Mouse (Mus musculus) adrenal gland, postnatal 36 days (tissue): ENCODE data around the gene Slc38a1. TPM values are rescaled to one million over a fixed set of nuclear protein-coding genes. Genes with fewer than 3 reads are reported as not detected.
A peak's percentile ranks its signal among the peaks of the same experiment; 100 is the strongest.

Experiments
- DNase-seq, 2 experiments: peaks; one replicate each; pipeline ENCODE4 v3.0.0; 2021; ENCODE audit warnings: mixed read lengths in 1 of 2
- long read RNA-seq, 2 experiments: library from polyadenylated mRNA; stranded (forward); transcript quantifications; one replicate each; pipeline ENCODE4 v2.0.0; 2021; ENCODE audit warnings: borderline sequencing depth in 2 of 2
- total RNA-seq, 2 experiments: library from RNA; stranded (reverse); gene quantifications; 2 replicates each; pipeline ENCODE4 v1.2.3; 2021

The Slc38a1 gene
- total RNA-seq = 10 to 100 TPM; 27.6 to 41.7 TPM
- long read RNA-seq, experiment 1, full-length matches to known transcripts = 23 of 29 reads
- long read RNA-seq, experiment 1, partial matches to known transcripts = 1 of 29 reads
- long read RNA-seq, experiment 1, other reads (novel, unspliced or antisense) = 5 of 29 reads
- long read RNA-seq, experiment 2, full-length matches to known transcripts = 3 of 3 reads
- long read RNA-seq, experiment 2, partial matches to known transcripts = 0 of 3 reads
- long read RNA-seq, experiment 2, other reads (novel, unspliced or antisense) = 0 of 3 reads

- DNase-seq = peak; percentile 36 to 45
Measured at GRCm38 (mm10) chr15:96642436-96643405, at the start of gene Slc38a1. Gene Slc38a1, minus strand, starts transcription at chr15:96642913.

GRCm38 (mm10) chr15:96692401-96692800 is 49.7 kb upstream of the Slc38a1 start:
- DNase-seq = no peak

DNA sequence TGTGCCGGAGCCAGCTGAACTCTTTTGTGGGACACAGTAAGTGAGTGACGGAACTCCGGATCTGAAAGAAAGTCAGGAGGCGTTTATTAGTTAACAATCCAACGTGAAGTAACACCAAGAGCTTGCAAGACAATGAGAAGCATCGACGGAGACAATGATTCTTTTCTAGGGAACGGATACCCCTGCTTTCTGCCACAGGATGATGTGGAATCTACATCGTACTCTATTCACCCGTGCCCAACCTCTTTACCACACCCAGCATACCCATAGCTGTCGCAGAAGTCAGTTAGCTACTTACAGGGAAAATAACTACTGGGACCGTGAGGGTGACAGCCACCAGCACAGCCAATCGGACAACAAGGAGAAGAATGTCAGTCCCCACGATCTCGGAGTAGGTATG is 48.7 kb upstream of the Slc38a1 start:
- DNase-seq = no peak

DNA sequence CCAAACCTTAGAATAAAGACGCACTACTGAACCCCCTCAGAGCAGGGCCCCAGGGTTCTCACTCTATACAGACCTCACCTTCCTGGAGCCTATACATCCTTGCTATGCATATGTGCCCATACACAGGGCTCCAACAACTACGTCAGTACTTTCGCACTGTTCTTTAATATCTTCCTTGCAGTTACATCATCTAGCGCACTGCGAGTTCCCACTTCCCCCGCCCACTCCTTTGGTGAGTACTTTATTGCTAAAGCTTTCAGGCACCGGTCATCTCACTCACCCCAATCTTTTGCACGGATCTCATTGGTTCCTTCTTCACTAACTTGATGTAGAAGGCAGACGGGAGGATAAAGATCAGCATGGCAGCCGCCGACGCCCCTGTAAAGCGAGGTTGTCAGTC is 48.1 kb upstream of the Slc38a1 start:
- DNase-seq = no peak

- DNase-seq = no peak
Measured at GRCm38 (mm10) chr15:96689919-96690318, 47.2 kb upstream of the Slc38a1 start.

DNA sequence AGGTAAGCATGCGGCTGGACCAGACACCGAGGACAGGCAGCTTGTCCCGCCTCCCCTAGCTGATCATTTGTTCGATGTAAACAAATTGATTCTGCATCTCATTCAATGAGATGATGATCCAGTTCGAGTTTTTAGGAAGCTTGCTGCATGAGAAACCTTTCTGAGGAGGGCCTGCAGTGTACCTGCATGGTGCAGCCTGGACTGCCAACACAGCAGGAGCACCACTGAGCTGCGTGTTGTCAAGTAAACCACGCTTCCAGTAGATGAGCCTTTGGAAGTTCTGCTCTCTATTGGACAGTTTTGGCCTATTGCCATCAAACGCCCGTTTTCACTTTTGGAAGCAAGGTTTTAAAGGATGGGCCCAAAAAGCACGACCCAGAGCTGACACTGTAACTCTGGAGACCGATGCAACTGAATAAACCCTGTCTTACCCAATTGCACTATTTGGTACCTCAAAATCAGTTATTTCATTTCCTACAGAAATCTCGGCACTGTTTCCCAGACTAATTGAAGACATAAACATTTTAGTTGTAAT is 46.1 kb upstream of the Slc38a1 start:
- no peak for DNase-seq

GRCm38 (mm10) chr15:96688036-96688435 is 45.3 kb upstream of the Slc38a1 start:
- DNase-seq = no peak

GRCm38 (mm10) chr15:96687366-96687765 is 44.7 kb upstream of the Slc38a1 start:
- DNase-seq = no peak

- no peak for DNase-seq
Measured at GRCm38 (mm10) chr15:96686201-96687159, 43.8 kb upstream of the Slc38a1 start.

- no peak for DNase-seq
Measured at GRCm38 (mm10) chr15:96685273-96685672, 42.6 kb upstream of the Slc38a1 start.

DNA sequence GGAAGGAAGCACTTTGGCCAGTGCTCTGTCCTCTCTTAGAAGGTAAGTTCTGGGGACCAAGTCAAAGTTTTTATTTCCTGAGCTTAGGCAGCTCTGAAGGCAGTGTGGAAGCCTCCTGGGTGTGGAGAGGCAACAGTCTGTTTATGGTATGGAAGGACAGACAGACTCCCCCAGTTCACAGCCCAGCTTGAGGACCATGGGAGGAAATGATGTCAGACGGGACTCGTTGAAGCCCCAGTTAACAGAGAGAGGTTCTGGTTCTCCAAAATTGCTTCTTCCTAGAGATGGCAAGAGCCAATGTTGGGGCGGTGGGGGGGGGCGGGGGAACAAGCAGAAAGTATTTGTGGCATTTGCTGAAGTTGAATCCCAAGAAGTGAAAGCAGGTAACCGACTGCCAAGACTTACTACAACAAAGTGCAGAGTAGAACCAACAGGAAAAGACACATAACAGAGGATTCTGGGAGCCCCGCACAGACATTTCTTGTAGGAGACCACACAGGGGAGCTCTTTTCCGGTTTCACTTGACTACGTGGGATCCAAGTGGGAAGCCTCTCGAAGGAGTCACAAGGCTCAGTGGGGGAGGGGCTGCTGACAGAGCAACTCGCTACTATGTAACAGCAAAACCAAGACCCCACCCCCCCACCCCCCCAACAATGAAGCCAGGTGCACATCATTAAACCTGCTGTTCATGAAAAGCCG is 41.6 kb upstream of the Slc38a1 start:
- peak in 1 of 2 experiments; percentile 64 for DNase-seq

- DNase-seq = no peak
Measured at GRCm38 (mm10) chr15:96678871-96679773, 36.4 kb upstream of the Slc38a1 start.

GRCm38 (mm10) chr15:96676518-96676917 is 33.8 kb upstream of the Slc38a1 start:
- DNase-seq = peak; percentile 75 to 76

GRCm38 (mm10) chr15:96675744-96676143 is 33.0 kb upstream of the Slc38a1 start:
- no peak for DNase-seq

- DNase-seq = no peak
Measured at GRCm38 (mm10) chr15:96675055-96675454, 32.3 kb upstream of the Slc38a1 start.

DNA sequence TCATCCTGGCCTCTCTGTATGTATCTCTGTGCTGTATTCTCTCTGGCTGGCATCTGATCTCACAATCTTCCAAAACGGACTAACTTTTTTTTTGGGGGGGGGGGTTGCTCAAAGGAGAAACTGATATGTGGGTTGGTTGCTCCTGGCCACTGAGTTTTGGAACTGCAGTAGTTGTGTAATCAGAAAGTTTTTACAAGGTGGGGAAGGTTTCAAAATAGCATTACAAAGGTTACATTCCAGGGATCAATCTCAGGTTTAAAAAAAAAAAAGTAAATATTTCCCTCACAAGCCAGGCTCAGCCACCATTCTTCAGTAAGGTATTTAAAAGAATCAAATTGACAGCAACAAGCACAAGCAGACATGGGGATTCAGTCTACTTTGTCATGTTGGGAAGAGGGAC is 31.4 kb upstream of the Slc38a1 start:
- DNase-seq = no peak

DNA sequence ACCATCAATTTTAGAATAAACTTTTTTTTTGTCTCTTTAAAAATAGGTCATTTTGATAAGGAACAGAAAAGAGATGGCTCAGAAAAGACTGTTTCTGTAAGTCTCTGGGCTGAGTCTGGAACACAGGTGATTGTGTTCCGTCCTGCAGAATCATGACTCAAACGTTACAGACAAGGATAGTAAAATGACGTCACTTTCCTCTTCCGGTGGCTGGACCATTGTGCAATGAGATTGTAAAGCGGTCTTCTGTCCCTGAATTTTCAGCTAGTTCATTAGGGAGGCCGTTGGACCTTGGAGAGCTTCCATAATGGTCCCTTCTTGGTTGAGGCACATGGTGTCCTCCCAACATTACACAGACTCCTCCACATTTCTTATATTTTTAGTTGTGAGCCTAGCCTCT is 27.0 kb upstream of the Slc38a1 start:
- DNase-seq = no peak

DNA sequence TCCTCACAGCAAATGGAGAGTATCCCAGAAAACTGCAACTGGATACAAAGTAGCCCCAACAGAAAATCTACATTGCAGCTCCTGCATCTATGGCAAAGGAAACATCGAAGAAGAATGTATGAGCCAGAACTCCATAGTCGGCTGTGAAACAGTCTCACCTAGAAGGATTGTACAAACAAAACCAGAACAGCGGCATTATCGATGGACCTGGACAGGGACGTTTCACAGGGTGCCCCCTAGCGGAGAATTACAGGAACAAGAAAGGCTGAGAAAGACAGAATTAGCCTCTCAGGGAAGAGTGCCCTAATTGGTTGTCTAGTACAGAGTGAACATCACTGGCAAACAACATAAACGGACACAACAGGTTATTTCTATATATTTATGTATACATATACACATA is 23.9 kb upstream of the Slc38a1 start:
- DNase-seq = peak; percentile 57 to 82

- DNase-seq = peak; percentile 67 to 84
Measured at GRCm38 (mm10) chr15:96665889-96666288, 23.2 kb upstream of the Slc38a1 start.

DNA sequence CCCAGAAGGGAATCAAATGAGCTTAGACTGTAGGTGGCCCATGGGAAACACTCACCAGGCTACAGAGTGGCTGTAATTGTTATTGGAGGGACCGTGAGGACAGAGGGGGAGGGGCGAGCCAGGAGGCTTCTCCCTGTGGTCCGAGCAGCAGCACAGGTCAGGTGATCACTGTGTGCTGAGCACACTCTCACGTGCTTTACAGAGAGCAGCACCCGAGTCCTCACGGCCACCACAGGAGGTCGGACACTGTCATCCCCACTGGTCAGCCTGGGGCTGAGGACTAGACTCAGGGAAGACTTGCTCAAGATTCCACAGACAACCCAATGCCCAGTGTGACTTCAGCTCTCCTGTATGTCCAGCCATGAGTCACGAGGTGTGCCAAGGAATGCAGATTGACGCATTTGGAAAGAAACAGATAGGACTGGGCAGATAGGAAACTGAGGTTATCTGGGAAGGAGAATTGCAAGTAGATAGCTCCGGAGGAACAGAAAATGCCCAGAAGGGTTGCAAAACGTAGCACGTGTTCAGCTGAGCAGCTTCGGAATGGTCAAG is 18.0 kb upstream of the Slc38a1 start:
- DNase-seq = no peak
